Mouse (Mus musculus) embryonic facial prominence, embryonic 15.5 days (tissue): ENCODE measurements around the gene Ankrd7. TPM values are rescaled to one million over a fixed set of nuclear protein-coding genes. Genes with fewer than 3 reads are reported as not detected.

Experiments
- ATAC-seq: fragments of 200-750 bp; cut with Nextera tagmentation; 2 replicates; pipeline ENCODE4 v1.8.0; 2017; ENCODE audit warnings: low read depth, moderate TSS enrichment; ENCODE audit not compliant: insufficient number of reproducible peaks, low FRiP score, low TSS enrichment
- H3K27ac ChIP-seq: fragments of 300-500 bp; sonication (generic); replicated peaks from 2 replicates; pipeline ENCODE4 v1.5.1; 2015; ENCODE audit warnings: mild to moderate bottlenecking, inconsistent platforms
- H3K27me3 ChIP-seq: fragments of 300-500 bp; sonication (generic); 2 replicates; pipeline ENCODE4 v1.6.1; 2015; ENCODE audit warnings: inconsistent platforms
- H3K36me3 ChIP-seq: fragments of 300-500 bp; sonication (generic); 2 replicates; pipeline ENCODE4 v1.6.1; 2015; ENCODE audit warnings: mild to moderate bottlenecking, inconsistent platforms
- H3K4me1 ChIP-seq: fragments of 300-500 bp; sonication (generic); 2 replicates; pipeline ENCODE4 v1.6.1; 2015; ENCODE audit warnings: inconsistent platforms
- H3K4me2 ChIP-seq: fragments of 300-500 bp; sonication (generic); replicated peaks from 2 replicates; pipeline ENCODE4 v1.6.1; 2015; ENCODE audit warnings: mild to moderate bottlenecking, inconsistent platforms
- H3K4me3 ChIP-seq: fragments of 300-500 bp; sonication (generic); replicated peaks from 2 replicates; pipeline ENCODE4 v1.5.1; 2015; ENCODE audit warnings: mild to moderate bottlenecking, inconsistent platforms
- H3K9ac ChIP-seq: fragments of 300-500 bp; sonication (generic); 2 replicates; pipeline ENCODE4 v1.6.1; 2015; ENCODE audit warnings: inconsistent platforms
- H3K9me3 ChIP-seq: fragments of 300-500 bp; sonication (generic); replicated peaks from 2 replicates; pipeline ENCODE4 v1.6.1; 2016; ENCODE audit warnings: inconsistent platforms
- WGBS: fragments of 180-500 bp; shearing (Covaris S2); methylation state at CpG from one replicate; pipeline ENCODE4 v1.1.7; 2015; 5-methylcytosine and 5-hydroxymethylcytosine counted together
- polyA plus RNA-seq: library from polyadenylated mRNA; unstranded; fragments of >200 nt; fragmentation: Nextera tagmentation; extraction: Ambion mirVana; gene quantifications from 2 replicates; pipeline ENCODE4 v1.2.1, GENCODE M21; 2015

Ankrd7 gene
- polyA plus RNA-seq, 1 experiment from 2014 or later = not detected

DNA sequence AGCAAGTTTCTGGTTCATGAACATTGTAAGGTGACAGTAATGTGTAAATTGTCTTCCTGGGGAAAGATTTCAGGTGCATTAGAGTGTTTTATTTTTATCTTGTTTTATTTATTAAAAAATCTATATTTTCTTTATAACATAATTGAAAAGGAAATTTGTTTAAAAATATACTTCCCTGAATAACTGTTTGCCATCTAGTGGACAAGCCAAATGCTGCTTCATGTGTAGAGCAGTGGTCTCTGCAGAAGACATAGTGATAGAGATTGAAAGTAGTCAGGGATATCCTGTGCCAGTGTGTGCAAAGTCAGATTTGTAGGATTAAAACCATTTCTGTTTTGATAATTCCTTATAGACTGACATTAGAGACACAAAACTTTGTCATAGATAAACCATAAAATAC lies 28.0 kb downstream of the Ankrd7 start:
- no peaks in the 10 kb centered on the region for H3K4me1 ChIP-seq
- no peak overlapping the region for H3K9ac ChIP-seq
- no peak overlapping the region for H3K4me2 ChIP-seq
- H3K27me3 ChIP-seq = no peaks in the 10 kb centered on the region
- H3K36me3 ChIP-seq = no peaks in the 10 kb centered on the region
- H3K9me3 ChIP-seq = no peaks in the 10 kb centered on the region
- ATAC-seq = no peak
- no peak overlapping the region for H3K4me3 ChIP-seq
- H3K27ac ChIP-seq = no peak overlapping the region

GRCm38 (mm10) chr6:18907173-18907572 lies 41.1 kb downstream of the Ankrd7 start:
- Histone ChIP-seq H3K27me3 (no peaks in the 10 kb centered on the region), H3K9ac (no peak overlapping the region)
- 83% methylated on average over 2 of the region's 2 CpGs for WGBS

DNA sequence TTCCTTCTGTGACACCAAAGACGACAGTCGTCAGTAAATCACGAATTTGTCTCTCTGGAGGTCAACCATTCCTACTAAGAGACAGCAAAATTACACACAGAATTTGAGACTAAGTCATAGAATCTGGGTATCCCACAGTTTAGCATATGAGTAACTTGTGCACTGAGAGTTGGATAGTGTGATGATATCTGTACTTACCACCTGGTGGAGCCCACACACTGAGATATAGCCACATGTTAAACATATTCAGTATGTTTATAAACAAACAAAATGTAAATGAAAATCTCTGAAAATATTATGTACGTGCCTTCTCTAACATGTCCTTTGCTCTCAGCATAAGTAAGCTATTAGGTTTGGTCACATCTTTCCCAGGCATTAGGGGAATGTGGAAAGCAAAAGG lies 47.1 kb downstream of the Ankrd7 start:
- Histone ChIP-seq H3K9ac (no peak overlapping the region), H3K27me3 (no peaks in the 10 kb centered on the region), H3K4me2 (no peak overlapping the region), H3K36me3 (no peaks in the 10 kb centered on the region), H3K4me1 (no peaks in the 10 kb centered on the region), H3K4me3 (no peak overlapping the region), H3K27ac (no peak overlapping the region), H3K9me3 (no peaks in the 10 kb centered on the region)
- no peak for ATAC-seq
- WGBS = 72% methylated on average over 4 of the region's 4 CpGs

More at GRCm38 (mm10) chr6:18907173-18907572, 41.1 kb downstream of the Ankrd7 start:
- Histone ChIP-seq H3K27ac (no peak overlapping the region), H3K4me2 (no peak overlapping the region), H3K4me1 (no peaks in the 10 kb centered on the region), H3K4me3 (no peak overlapping the region), H3K36me3 (no peaks in the 10 kb centered on the region), H3K9me3 (no peaks in the 10 kb centered on the region)
- no peak for ATAC-seq

- Histone ChIP-seq H3K27ac (no peak overlapping the region), H3K9ac (no peak overlapping the region), H3K4me2 (no peak overlapping the region), H3K4me3 (no peak overlapping the region), H3K9me3 (no peaks in the 10 kb centered on the region), H3K4me1 (no peaks in the 10 kb centered on the region), H3K27me3 (no peaks in the 10 kb centered on the region), H3K36me3 (no peaks in the 10 kb centered on the region)
- ATAC-seq = no peak
- WGBS = 40% methylated on average over 4 of the region's 4 CpGs
Observed at GRCm38 (mm10) chr6:18916021-18916420, 49.9 kb downstream of the Ankrd7 start.

- Histone ChIP-seq H3K36me3 (no peaks in the 10 kb centered on the region), H3K27ac (no peak overlapping the region), H3K4me1 (no peaks in the 10 kb centered on the region), H3K27me3 (no peaks in the 10 kb centered on the region), H3K9ac (no peak overlapping the region), H3K4me3 (no peak overlapping the region), H3K4me2 (no peak overlapping the region), H3K9me3 (no peaks in the 10 kb centered on the region)
- no peak for ATAC-seq
- 86% methylated on average over 4 of the region's 4 CpGs for WGBS
Observed at GRCm38 (mm10) chr6:18916471-18916870, 50.4 kb downstream of the Ankrd7 start.

Other genes starting within 250 kb of the Ankrd7 start
- 142 and 154 TPM in 2 replicates for gene Lsm8, start 17.7 kb upstream of the Ankrd7 start, polyA plus RNA-seq